Mouse (Mus musculus): Measurements from ENCODE around the gene Per1.

Gene Per1

GRCm38 (mm10) chr11:69094697-69095429, at the start of gene Per1:
Gene Per1 (plus strand): TSS chr11:69095217.
- peak; percentile 98 for DNase-seq (ENCODE audit: low spot score)

- peak; percentile 92 for DNase-seq (ENCODE audit: low spot score)
Observed at GRCm38 (mm10) chr11:69045531-69046394, 49.3 kb upstream of the Per1 start, which contains the start of gene Aurkb. Gene Aurkb (plus strand): TSS chr11:69045647.

GRCm38 (mm10) chr11:69046395-69046774, 48.6 kb upstream of the Per1 start:
- DNase-seq (ENCODE audit: low spot score) = no peak

- no peak for DNase-seq (ENCODE audit: low spot score)
Observed at GRCm38 (mm10) chr11:69047592-69047991, 47.4 kb upstream of the Per1 start.

DNA sequence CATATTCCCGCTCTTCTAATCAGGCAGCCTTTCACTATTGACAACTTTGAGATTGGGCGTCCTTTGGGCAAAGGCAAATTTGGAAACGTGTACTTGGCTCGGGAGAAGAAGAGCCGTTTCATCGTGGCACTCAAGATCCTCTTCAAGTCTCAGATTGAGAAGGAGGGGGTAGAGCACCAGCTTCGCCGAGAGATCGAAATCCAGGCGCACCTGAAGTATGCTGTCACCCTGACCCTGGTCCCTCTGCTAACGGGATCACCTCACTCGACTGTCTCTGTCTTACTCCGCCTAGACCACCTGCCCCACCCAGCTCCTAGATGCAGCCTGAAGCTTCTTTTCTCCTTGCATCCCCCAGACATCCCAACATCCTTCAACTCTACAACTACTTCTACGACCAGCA, 46.9 kb upstream of the Per1 start:
- no peak for DNase-seq (ENCODE audit: low spot score)

GRCm38 (mm10) chr11:69050748-69051147, 44.3 kb upstream of the Per1 start:
- DNase-seq (ENCODE audit: low spot score) = no peak

DNA sequence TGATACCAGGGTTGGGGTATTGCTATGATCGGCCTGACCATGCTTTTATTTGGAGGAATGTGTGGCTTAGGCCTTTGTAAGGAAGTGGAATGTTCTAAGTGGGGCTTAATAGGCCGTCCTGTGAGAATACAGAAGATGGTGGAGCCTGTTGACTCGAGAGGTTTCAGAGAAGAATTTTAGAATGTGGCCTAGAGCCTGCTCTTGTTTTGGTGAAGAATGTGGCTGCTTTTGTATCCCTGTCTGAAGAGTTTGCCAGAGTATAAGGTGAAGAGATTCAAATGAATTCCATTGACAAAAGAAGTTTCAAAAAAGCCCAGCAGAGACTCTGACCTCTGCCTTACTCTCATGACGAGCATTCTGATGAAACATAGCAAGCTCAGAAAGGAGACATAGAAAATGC, 43.2 kb upstream of the Per1 start:
- DNase-seq (ENCODE audit: low spot score) = no peak

DNA sequence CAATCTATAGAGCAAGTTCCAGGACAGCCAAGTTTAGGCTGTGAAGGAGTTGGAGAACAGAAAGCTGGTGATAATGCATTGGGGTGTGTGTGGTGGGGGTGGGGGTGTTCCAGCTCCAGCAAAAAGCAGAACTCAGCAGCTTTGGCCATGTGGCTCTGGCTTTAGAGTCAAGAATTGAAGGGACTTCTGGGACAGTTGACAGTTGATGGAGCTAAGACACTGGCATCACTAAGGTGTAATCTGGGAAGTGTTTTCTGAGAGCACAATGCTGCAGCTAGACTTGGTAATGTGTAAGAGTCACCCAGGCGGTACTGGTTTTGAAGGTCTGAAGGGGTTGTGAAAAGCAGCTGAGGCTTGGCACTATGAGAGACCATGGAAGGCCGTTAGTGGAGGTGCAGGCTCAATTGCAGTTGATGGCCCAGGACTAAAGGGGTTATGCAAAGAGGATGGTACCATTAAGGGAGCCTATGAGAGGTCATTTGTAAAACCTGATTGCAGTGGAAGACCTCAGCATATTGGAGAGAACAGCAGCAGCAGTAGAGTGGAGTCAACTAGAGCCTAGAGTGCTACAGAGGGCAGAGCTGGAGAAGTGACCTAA, 42.1 kb upstream of the Per1 start:
- no peak for DNase-seq (ENCODE audit: low spot score)

DNA sequence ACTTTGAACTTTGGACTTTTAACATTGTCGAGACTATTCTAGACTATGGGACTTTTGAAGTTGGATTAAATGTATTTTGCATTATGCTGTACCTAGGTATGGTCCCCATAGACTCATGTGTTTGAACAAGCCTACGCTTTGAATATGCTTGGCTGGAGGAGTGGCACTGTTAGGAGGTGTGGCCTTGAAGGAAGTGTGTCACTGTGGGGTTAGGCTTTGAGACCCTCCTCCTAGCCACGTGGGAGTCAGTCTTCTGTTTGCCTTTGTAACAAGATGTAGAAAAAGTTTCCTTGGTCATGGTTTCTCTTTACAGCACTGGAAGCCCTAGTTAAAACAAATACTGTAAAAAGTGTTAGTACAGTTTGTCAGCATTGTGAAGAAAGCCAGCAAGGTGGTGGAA, 41.2 kb upstream of the Per1 start:
- no peak for DNase-seq (ENCODE audit: low spot score)

DNA sequence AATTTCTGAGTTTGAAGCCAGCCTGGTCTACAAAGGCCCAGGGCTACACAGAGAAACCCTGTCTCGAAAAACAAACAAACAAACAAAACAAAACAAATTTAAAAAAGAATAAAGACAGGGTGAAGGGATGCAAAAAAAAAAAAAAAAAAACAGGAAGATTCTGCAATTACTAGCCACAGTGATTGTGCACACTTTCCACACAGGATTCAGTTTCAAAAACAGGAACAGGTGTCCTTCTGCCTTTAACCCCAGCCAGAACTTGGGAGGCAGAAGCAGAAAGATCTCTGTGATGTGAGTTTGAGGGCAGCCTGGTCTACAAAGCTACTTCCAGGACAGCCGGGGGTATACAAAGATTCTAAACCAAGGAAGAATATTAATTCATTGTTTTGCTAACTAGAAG, 36.8 kb upstream of the Per1 start:
- DNase-seq (ENCODE audit: low spot score) = no peak

DNA sequence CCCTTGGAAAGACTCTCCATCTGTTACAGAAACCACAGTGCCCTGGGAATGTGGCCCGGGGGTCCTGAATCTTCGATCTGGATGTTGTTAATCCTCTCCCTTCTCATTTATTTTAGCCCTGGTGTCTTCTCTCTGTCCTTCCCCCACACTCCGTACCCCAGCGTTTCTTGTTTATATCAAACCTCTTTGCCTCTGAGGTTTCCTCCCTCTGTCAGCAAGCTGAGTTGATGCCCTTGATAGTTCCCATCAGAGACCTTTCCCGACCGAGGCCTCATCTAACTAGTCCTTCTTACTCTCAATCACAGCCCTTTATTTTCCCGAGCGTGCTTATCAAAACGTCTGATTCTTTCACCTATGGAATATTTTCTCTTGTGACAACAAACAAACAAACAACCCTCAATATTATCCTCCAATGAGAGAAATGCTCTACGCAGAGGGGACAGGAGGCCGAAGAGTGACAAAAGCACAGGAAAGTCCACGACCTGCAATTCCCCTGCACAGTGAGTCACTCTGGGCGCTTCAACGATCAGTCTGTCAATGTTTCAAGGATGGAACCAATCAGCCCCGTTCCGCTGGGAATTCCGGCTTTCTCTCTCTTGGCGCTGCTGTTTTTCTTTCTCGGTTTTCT, 36.2 kb upstream of the Per1 start:
- no peak for DNase-seq (ENCODE audit: low spot score)

DNA sequence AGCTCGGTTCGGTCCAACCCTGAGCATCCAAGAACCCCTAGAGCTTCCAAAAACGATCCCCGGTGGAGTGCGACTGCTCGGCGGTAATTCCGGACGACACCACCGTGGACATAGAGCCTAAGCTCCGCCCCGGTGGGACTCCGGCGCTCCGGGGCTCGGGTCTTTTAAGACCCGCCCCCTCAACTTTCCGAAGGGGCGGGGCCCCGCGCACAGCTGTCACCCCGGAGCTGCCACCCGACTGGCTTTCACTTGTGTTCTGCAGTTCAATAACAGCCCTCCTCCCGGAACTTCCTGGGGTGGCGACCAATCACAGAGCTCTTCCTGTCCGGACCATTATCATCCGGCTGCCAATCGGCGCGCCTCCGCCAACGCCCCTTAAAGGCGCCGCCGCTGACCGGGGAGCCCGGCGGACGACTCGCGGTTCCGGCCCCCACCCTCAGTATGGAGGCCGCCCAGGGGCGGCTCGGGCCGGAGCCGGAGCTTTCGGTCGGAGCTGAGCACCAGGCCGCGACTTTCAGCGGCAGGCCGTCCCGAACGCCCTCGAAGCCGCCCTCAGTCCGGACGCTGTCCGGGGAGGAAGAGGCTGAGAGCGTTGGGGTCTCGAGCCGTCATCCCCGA, 35.6 kb upstream of the Per1 start, which contains the start of gene Borcs6:
TSS of gene Borcs6 (plus strand) at position 361 of the 618 bp plus-strand sequence.
- peak; percentile 97 for DNase-seq (ENCODE audit: low spot score)

DNA sequence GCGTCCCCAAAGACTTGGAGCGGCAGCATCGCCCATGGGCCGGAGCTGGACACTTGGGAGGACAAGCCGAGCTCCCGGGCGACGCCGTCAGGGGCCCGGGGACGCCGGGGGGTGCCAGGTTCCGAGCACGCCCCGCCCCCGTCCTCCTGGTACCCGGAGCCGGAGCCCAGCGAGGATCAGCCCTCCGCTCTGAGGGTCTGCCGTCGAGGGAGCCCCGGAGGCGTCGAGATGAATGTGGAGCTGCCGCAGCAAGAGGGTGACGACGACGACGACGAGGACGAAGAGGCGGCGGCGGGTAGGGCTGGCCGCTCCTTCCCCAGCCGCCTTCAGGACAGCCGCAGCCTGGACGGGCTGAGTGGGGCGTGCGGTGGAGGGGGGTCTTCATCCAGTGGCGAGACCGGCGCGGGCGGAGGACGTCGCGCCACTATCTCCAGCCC, 35.0 kb upstream of the Per1 start:
- peak; percentile 58 for DNase-seq (ENCODE audit: low spot score)

GRCm38 (mm10) chr11:69060448-69061254, 34.4 kb upstream of the Per1 start:
- peak; percentile 53 for DNase-seq (ENCODE audit: low spot score)

DNA sequence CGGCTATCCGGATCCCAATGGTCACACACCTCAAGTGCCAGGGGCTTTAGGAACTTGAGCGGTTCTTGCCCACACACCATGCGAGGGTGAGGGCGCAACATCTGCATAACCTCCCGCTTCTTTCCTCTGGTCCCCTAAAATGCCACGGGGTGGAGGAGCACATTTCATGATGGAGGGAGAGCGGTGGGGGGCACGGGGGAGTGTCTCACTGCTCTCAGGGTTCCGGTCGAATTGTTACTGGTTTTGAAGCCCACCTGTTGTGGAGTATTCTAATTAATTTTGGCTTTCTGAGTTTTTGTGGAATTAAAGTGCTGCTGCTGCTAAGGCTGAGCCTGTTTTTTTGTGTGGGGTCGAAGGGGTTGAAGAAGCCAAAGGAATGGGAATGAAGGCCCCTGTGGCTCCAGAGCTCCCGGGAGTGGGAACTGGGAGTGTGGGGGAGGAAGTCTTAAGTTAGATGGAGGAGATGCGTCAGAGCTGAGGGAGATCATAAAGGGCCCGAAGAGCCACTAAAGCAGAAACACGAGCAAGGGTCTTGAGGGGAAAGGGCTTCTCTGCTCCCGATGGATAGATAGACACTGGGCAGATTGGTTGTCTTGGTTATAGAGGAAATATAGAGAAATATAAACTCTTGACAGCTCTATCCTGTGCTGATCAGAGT, 33.6 kb upstream of the Per1 start:
- no peak for DNase-seq (ENCODE audit: low spot score)

- DNase-seq (ENCODE audit: low spot score) = peak; percentile 79
Observed at GRCm38 (mm10) chr11:69062194-69062760, 32.7 kb upstream of the Per1 start.

GRCm38 (mm10) chr11:69062761-69063224, 32.2 kb upstream of the Per1 start:
- peak; percentile 94 for DNase-seq (ENCODE audit: low spot score)

DNA sequence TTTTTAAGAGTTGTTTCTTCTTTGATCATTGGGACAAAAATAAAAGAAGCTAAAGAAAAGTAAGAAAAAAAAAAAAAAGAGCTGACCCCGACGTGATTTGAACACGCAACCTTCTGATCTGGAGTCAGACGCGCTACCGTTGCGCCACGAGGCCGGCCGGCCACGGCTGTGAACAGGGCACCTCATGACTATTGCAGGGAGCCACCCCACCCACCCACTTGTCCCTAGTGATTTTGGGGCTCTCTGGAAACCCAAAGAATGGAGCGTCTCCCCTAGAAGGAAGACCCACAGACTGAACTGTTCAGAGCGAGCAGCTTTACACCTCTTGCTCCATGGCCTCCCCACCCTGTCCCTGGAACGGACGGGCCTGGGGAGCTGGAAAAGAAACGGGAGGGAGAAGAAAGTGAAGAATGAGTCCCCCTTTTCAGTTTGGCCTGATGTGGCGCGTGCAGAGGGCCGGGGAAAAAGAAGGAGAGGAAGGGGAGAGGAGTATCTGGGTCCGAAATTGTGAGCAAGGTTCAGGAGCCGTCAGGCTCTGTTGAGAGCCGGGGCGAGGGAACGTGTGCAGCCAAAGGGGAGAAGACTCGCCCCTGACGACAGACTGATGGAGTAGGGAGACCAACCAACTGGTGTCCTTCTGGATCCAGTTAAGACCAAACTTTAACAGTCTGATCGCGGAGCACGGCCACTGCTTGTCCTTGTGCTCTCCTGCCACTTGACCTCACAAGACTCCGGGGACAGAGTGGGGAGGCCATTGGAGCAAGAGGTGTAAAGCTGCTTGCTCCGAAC, 31.4 kb upstream of the Per1 start:
- peak; percentile 73 for DNase-seq (ENCODE audit: low spot score)
